Mouse (Mus musculus) hindbrain, embryonic 11.5 days (tissue): ENCODE measurements at regions not wholly inside any gene's neighbourhood (a gene's known extent, or its start where the extent isn't known, plus 50 kb on each side); places are given as distances from the start of the nearest gene placed in this dataset.
"Not testable (repeated sequence)": the region's sequence is repeated elsewhere in the genome, so short reads cannot be mapped to it uniquely, and the experiment has no call there.

Experiments used
- ATAC-seq: fragments of 200-750 bp; cut with Nextera tagmentation; 2 replicates; pipeline ENCODE4 v1.8.0; 2017; ENCODE audit warnings: mild to moderate bottlenecking, moderate TSS enrichment, moderate library complexity; ENCODE audit not compliant: low FRiP score
- DNase-seq: peaks from one replicate; pipeline ENCODE4 v3.0.0-alpha.2; 2015; ENCODE audit warnings: low spot score
- H3K27ac ChIP-seq: fragments of 300-500 bp; sonication (generic); 2 replicates; pipeline ENCODE4 v1.5.1; 2014; ENCODE audit warnings: mild to moderate bottlenecking, low read depth, low read length
- H3K27me3 ChIP-seq: fragments of 300-500 bp; sonication (generic); 2 replicates; pipeline ENCODE4 v1.6.1; 2014; ENCODE audit warnings: mild to moderate bottlenecking, low read length, moderate library complexity, mixed read lengths; ENCODE audit not compliant: control insufficient read depth, insufficient read depth
- H3K36me3 ChIP-seq: fragments of 300-500 bp; sonication (generic); 2 replicates; pipeline ENCODE4 v1.6.1; 2014; ENCODE audit warnings: mild to moderate bottlenecking, low read length, moderate library complexity, mixed read lengths; ENCODE audit not compliant: control insufficient read depth, insufficient read depth
- H3K4me1 ChIP-seq: fragments of 300-500 bp; sonication (generic); replicated peaks from 2 replicates; pipeline ENCODE4 v1.6.1; 2014; ENCODE audit warnings: low read length, mixed read lengths; ENCODE audit not compliant: control insufficient read depth, insufficient read depth
- H3K4me2 ChIP-seq: fragments of 300-500 bp; sonication (generic); replicated peaks from 2 replicates; pipeline ENCODE4 v1.6.1; 2014; ENCODE audit warnings: mild to moderate bottlenecking, low read depth, low read length
- H3K4me3 ChIP-seq: fragments of 300-500 bp; sonication (generic); 2 replicates; pipeline ENCODE4 v1.5.1; 2014; ENCODE audit warnings: low read depth, low read length
- H3K9ac ChIP-seq: fragments of 300-500 bp; sonication (generic); 2 replicates; pipeline ENCODE4 v1.6.1; 2014; ENCODE audit warnings: low read depth, low read length
- H3K9me3 ChIP-seq: fragments of 300-500 bp; sonication (generic); 2 replicates; pipeline ENCODE4 v1.6.1; 2016; ENCODE audit warnings: low read length; ENCODE audit not compliant: control insufficient read depth
- WGBS: fragments of 180-500 bp; shearing (Covaris S2); extraction: QIAGEN DNeasy Blood & Tissue Kit; methylation state at CpG from one replicate; pipeline ENCODE4 v1.1.7; 2014; 5-methylcytosine and 5-hydroxymethylcytosine counted together

DNA sequence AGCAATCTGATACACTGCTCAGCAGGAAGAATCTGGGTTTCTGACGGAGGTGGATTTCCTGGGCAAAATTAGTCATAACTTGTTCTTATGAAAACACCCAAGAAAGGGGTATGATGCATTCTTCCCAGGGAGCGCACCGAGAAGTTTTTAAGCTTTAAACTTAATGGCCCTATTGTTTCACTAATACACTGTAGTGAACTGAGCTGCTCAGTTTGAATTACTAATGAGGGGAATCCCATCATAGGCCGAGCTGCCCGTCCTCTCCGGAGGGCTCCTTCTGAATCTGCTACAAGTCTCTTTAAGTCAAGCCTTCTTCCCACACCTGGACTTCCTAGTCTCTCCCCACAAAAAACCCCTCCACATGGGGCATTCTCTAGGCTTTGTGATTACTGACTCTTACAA, 91.2 kb downstream of the 1700129C05Rik start:
- Histone ChIP-seq H3K4me2 (no peak overlapping the region), H3K36me3 (no peaks in the 10 kb centered on the region), H3K4me3 (no peak overlapping the region), H3K27ac (no peak overlapping the region), H3K27me3 (no peaks in the 10 kb centered on the region), H3K9ac (no peak overlapping the region), H3K4me1 (no peaks in the 10 kb centered on the region), H3K9me3 (no peaks in the 10 kb centered on the region)
- no peak for DNase-seq
- ATAC-seq, result no peak
- WGBS, result 27% methylated on average over 6 of the region's 6 CpGs

GRCm38 (mm10) chr14:59045687-59046086, 97.0 kb downstream of the 1700129C05Rik start:
- 87% methylated on average over 7 of the region's 7 CpGs for WGBS
- H3K4me2 ChIP-seq, result no peak overlapping the region
- ATAC-seq, result no peak

GRCm38 (mm10) chr14:59045235-59045634, 97.5 kb downstream of the 1700129C05Rik start:
- Histone ChIP-seq H3K9ac (no peak overlapping the region), H3K4me3 (no peak overlapping the region), H3K27me3 (no peaks in the 10 kb centered on the region), H3K9me3 (no peaks in the 10 kb centered on the region), H3K4me2 (no peak overlapping the region), H3K4me1 (no peaks in the 10 kb centered on the region), H3K36me3 (no peaks in the 10 kb centered on the region), H3K27ac (no peak overlapping the region)
- no peak for DNase-seq
- ATAC-seq, result no peak
- WGBS, result 77% methylated on average over 7 of the region's 7 CpGs

More at GRCm38 (mm10) chr14:59045687-59046086, 97.0 kb downstream of the 1700129C05Rik start:
- H3K4me3 ChIP-seq, result no peak overlapping the region
- DNase-seq, result no peak
- H3K9me3 ChIP-seq, result no peaks in the 10 kb centered on the region
- H3K9ac ChIP-seq, result no peak overlapping the region
- no peak overlapping the region for H3K27ac ChIP-seq
- no peaks in the 10 kb centered on the region for H3K36me3 ChIP-seq
- no peaks in the 10 kb centered on the region for H3K27me3 ChIP-seq
- H3K4me1 ChIP-seq, result no peaks in the 10 kb centered on the region

GRCm38 (mm10) chr14:59042152-59042551, 100.5 kb downstream of the 1700129C05Rik start:
- WGBS, result 100% methylated on average over 2 of the region's 2 CpGs
- ATAC-seq (no peak), DNase-seq (no peak)
- no peaks in the 10 kb centered on the region for H3K36me3 ChIP-seq
- no peaks in the 10 kb centered on the region for H3K27me3 ChIP-seq
- no peaks in the 10 kb centered on the region for H3K4me1 ChIP-seq
- H3K4me2 ChIP-seq, result no peak overlapping the region
- H3K27ac ChIP-seq, result no peak overlapping the region
- H3K9ac ChIP-seq, result no peak overlapping the region
- no peak overlapping the region for H3K4me3 ChIP-seq
- H3K9me3 ChIP-seq, result no peaks in the 10 kb centered on the region

DNA sequence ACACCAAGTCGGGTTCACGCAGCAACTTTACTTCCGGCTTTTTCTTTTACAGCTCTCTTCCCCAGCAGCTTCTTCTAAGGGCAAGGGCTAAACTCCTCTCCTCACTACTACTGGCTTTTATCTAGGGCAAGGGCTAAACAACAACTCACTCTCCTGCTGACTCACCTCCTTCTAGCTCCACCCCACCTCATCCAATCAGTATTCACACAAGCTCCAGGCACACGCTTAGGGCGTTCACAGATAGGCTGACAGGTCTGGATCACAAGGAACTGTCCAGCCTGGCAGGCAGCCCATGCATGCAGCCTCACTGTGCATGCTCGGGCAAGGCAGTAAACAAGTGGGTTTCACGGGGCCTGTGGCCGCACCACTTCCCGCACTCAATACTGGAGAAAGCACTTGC, 116.9 kb downstream of the 1700129C05Rik start:
- WGBS, result 69% methylated on average over 9 of the region's 9 CpGs
- not testable (repeated sequence) for H3K27me3 ChIP-seq, H3K9me3 ChIP-seq, H3K36me3 ChIP-seq, DNase-seq, H3K9ac ChIP-seq, H3K4me1 ChIP-seq, ATAC-seq, H3K4me3 ChIP-seq, H3K27ac ChIP-seq, H3K4me2 ChIP-seq

- no peaks in the 10 kb centered on the region for H3K9me3 ChIP-seq
- H3K9ac ChIP-seq, result no peak overlapping the region
- H3K27me3 ChIP-seq, result no peaks in the 10 kb centered on the region
- DNase-seq (no peak), ATAC-seq (no peak)
- H3K4me1 ChIP-seq, result no peaks in the 10 kb centered on the region
- no peak overlapping the region for H3K4me2 ChIP-seq
- no peaks in the 10 kb centered on the region for H3K36me3 ChIP-seq
- no peak overlapping the region for H3K4me3 ChIP-seq
- 88% methylated on average over 3 of the region's 3 CpGs for WGBS
- no peak overlapping the region for H3K27ac ChIP-seq
Observed at GRCm38 (mm10) chr14:59009534-59009933, 133.2 kb downstream of the 1700129C05Rik start.

- WGBS, result 73% methylated on average over 5 of the region's 5 CpGs
- H3K4me1 ChIP-seq, result no peaks in the 10 kb centered on the region
- H3K4me3 ChIP-seq, result no peak overlapping the region
- no peaks in the 10 kb centered on the region for H3K36me3 ChIP-seq
- H3K27me3 ChIP-seq, result no peaks in the 10 kb centered on the region
- no peak overlapping the region for H3K9ac ChIP-seq
- ATAC-seq, result no peak
- DNase-seq, result no peak
- H3K4me2 ChIP-seq, result no peak overlapping the region
- no peaks in the 10 kb centered on the region for H3K9me3 ChIP-seq
- no peak overlapping the region for H3K27ac ChIP-seq
Observed at GRCm38 (mm10) chr14:58999106-58999778, 143.5 kb downstream of the 1700129C05Rik start.

- WGBS, result 92% methylated on average over 6 of the region's 6 CpGs
- Histone ChIP-seq H3K9ac (no peak overlapping the region), H3K4me3 (no peak overlapping the region), H3K4me1 (no peaks in the 10 kb centered on the region), H3K27ac (no peak overlapping the region), H3K27me3 (no peaks in the 10 kb centered on the region), H3K9me3 (no peaks in the 10 kb centered on the region), H3K4me2 (no peak overlapping the region), H3K36me3 (no peaks in the 10 kb centered on the region)
- no peak for ATAC-seq
- DNase-seq, result no peak
Observed at GRCm38 (mm10) chr14:58994994-58995393, 147.7 kb downstream of the 1700129C05Rik start.

DNA sequence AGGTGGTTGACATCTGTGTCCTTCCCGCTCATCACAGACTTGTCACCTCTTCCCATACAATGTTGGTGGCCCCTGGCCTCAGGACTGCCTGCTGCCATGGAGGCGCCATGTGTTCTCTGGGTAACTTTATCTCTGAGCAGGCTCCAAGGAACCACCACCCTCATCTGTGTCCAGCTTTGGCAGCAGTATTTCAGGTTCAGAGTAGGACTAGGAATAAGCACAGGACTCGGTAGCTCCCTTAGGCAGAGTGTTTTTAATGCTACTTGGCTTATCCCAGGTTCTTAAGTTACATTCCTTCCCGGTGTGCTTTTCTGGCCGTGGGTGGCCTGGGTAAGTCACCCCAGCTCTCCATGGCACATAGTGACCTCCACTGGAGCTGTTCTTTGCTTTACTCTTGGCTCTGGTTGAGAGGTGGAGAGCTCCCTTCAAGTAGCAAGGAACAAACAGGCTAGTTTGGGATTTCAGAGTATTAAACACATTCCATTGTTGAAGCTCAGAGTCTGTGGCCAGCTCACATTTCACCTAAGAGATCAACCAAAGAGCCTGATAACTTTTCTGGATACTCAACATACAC, 153.0 kb downstream of the 1700129C05Rik start:
- 80% methylated on average over 5 of the region's 5 CpGs for WGBS
- Histone ChIP-seq H3K27ac (no peak overlapping the region), H3K9ac (no peak overlapping the region), H3K9me3 (no peaks in the 10 kb centered on the region), H3K4me3 (no peak overlapping the region), H3K4me1 (no peaks in the 10 kb centered on the region), H3K36me3 (no peaks in the 10 kb centered on the region), H3K4me2 (no peak overlapping the region), H3K27me3 (no peaks in the 10 kb centered on the region)
- no peak for ATAC-seq
- DNase-seq, result no peak
